Comparison of ENCODE assay signal across 11 mouse cellular contexts in the genomic region with DNA sequence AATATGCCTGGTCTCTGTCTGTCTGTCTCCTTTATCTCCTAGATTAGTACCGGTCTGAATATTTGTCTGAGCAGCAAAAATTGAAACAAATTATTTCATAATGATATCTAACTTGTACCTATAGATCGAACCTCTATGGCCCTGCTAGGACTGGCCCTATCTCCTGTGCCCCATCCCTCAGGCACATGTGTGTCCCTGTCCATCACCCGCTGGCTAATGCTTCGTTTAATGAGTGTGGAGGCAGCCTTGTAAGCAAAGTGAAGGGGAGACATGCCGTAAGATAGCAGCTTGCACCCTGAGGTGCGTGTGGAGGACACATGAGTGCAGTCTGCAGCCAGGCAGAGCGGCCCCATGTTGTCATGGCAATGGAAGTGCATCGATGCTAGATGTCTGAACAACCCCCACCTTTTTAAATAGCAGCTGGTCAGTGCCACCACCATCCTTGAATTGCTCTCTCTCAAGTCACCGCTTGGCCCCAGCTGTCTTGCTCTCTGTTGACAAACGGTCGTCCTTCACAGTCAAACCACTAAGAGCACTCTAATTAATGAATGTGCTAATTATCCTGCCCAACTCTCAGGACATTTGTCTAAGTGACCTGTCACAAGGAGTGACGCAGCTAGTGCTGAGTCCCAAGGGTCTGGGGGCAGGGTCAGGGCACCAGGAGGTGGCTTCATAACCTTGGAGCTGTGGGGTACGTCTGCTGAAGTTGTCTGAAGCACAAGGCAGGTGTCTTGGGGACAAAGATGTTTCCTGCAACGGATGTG. TPM values are rescaled to one million over a fixed set of nuclear protein-coding genes. Genes with fewer than 3 reads are reported as not detected.
DNase-seq lines count a peak whose midpoint lies in the region; ATAC-seq lines count a peak whose summit lies in the region.
"Had no signal": no experiment of that assay in that cellular context is flagged by ENCODE, and none has a peak within 500 bp of the region (broad histone marks: within the 10 kb centered on the region; RNA-seq: fewer than 3 reads in every experiment).

No protein-coding gene starts in this region.

- 63% methylated on average over 14 of the region's 14 CpGs for WGBS in forebrain, embryonic 14.5 days
- 76% methylated on average over 14 of the region's 14 CpGs for WGBS in midbrain, embryonic 10.5 days

- H3K4me3 ChIP-seq in forebrain, embryonic 14.5 days (ENCODE audit: low read depth, low read length): no peak overlapping the region
- H3K4me3 ChIP-seq in midbrain, embryonic 10.5 days: no peak overlapping the region
- H3K4me3 ChIP-seq: erythroblast, embryonic 14.5 days; liver, embryonic 15.5 days; megakaryocyte, embryonic 14.5 days had no signal

- H3K27me3 ChIP-seq in forebrain, embryonic 14.5 days (replicated peaks; ENCODE audit: control insufficient read depth, insufficient read depth, low read length): no peaks in the 10 kb centered on the region
- no peaks in the 10 kb centered on the region for H3K27me3 ChIP-seq in midbrain, embryonic 10.5 days (ENCODE audit: low read depth, poor library complexity, severe bottlenecking)
- H3K27me3 ChIP-seq: CH12.LX; liver, embryonic 15.5 days; megakaryocyte, embryonic 14.5 days had no signal

- H3K27ac ChIP-seq in forebrain, embryonic 14.5 days (ENCODE audit: low read depth, low read length): no peak overlapping the region
- peak overlapping the region; percentile 46 for H3K27ac ChIP-seq in midbrain, embryonic 10.5 days (replicated peaks)
- H3K27ac ChIP-seq: liver, embryonic 15.5 days had no signal

- peaks cover 8% of the 10 kb centered on the region; the same call in 1 of the 2 replicates for H3K4me1 ChIP-seq in forebrain, embryonic 14.5 days (ENCODE audit: control insufficient read depth, insufficient read depth, low read length)
- peaks cover 23% of the 10 kb centered on the region for H3K4me1 ChIP-seq in midbrain, embryonic 10.5 days
- H3K4me1 ChIP-seq: liver, embryonic 15.5 days had no signal

- no peaks in the 10 kb centered on the region for H3K36me3 ChIP-seq in forebrain, embryonic 14.5 days (ENCODE audit: control insufficient read depth, insufficient read depth, low read length)
- H3K36me3 ChIP-seq in midbrain, embryonic 10.5 days: no peaks in the 10 kb centered on the region
- H3K36me3 ChIP-seq: liver, embryonic 15.5 days had no signal

- peak; percentile 39 to 68 for DNase-seq in right cerebral cortex, postnatal 10 days (ENCODE audit: low spot score in 2 of 2)
- DNase-seq in right cerebral cortex, adult 18-20 months: no peak
- DNase-seq in forebrain, embryonic 14.5 days (ENCODE audit: low spot score): peak; percentile 16
- peak; percentile 27 for DNase-seq in midbrain, embryonic 10.5 days (ENCODE audit: low spot score)
- DNase-seq in retina, postnatal 1 day: peak; percentile 87
- DNase-seq in layer of hippocampus, adult 8-10 months (ENCODE audit: low spot score in 2 of 2): no peak

- H3K4me2 ChIP-seq in forebrain, embryonic 14.5 days (ENCODE audit: low read length): no peak overlapping the region
- H3K4me2 ChIP-seq: liver, embryonic 15.5 days had no signal

- no peaks in the 10 kb centered on the region for H3K9me3 ChIP-seq in forebrain, embryonic 14.5 days (replicated peaks; ENCODE audit: control insufficient read depth, low read length)
- no peaks in the 10 kb centered on the region for H3K9me3 ChIP-seq in midbrain, embryonic 10.5 days (replicated peaks)
- H3K9me3 ChIP-seq: liver, embryonic 15.5 days; megakaryocyte, embryonic 14.5 days had no signal

- no peak overlapping the region for H3K9ac ChIP-seq in forebrain, embryonic 14.5 days (ENCODE audit: low read length)
- H3K9ac ChIP-seq: liver, embryonic 15.5 days had no signal

- ATAC-seq in forebrain, embryonic 14.5 days: peak; percentile 50; the same call in 1 of the 2 replicates
- no peak for ATAC-seq in inflammation-experienced regulatory T-cells, adult 6 months

RNA-seq across cellular contexts. Expression of gene Alox5ap, which starts 6.9 kb away (rescaled TPM):
- polyA plus RNA-seq in forebrain, embryonic 14.5 days (2014; fragmentation: Nextera tagmentation; extraction: Ambion mirVana): 8.6 and 12.7 TPM in 2 replicates
- 4.8 and 6.2 TPM in 2 replicates for polyA plus RNA-seq in midbrain, embryonic 10.5 days (2016; fragmentation: Nextera tagmentation; extraction: Ambion mirVana)
- total RNA-seq in layer of hippocampus, adult 8-10 months (2022): 10 to 100 TPM; 10.3 to 19.4 (median 11.9) TPM
- polyA plus RNA-seq in inflammation-experienced regulatory T-cells, adult 6 months (2017; shearing (Covaris generic)): 1 to 10 TPM in 2 of 3 experiments, not detected in 1; 2.0 to 4.7 TPM
- polyA plus RNA-seq: erythroblast, embryonic 14.5 days had no signal

Comparison
In these comparisons a context has a peak if more than half of its experiments do, and no peak if none do; other contexts are left out.
1. DNase-seq: peak in right cerebral cortex, postnatal 10 days (2 of 2), forebrain, embryonic 14.5 days (single experiment), midbrain, embryonic 10.5 days (single experiment) and retina, postnatal 1 day (single experiment); none in right cerebral cortex, adult 18-20 months (single experiment) and layer of hippocampus, adult 8-10 months (0 of 2).